ENCODE assay signal across 21 mouse cellular contexts in the genomic region with DNA sequence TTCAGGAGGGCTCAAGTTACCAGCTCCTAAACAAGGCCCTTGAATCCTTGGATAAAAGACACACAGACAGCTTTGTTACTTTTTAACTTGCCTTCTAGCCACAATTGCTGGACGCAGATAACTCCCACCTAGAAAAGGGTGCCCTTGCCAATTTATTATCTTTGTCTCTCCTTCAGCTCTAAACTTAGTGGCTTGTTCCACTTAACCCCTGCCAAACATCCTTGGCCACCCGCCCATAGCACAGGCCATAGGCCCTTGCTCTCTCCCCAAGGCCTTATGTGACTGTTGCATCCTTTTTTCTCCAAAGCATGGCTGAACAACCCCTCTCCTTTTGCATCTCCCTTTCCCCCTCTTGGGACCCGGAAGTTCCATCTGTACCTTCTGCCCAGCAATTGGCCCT.
DNase-seq lines count a peak whose midpoint lies in the region; ATAC-seq and TF ChIP-seq lines count a peak whose summit lies in the region.
"Had no signal": no experiment of that assay in that cellular context is flagged by ENCODE, and none has a peak within 500 bp of the region (broad histone marks: within the 10 kb centered on the region; RNA-seq: fewer than 3 reads in every experiment).

No protein-coding gene starts in this region.

- H3K4me3 ChIP-seq in kidney, embryonic 15.5 days (replicated peaks): no peak overlapping the region
- H3K4me3 ChIP-seq in testis, adult 2 months (ENCODE audit: control insufficient read depth, low read depth, low read length): no peak overlapping the region
- H3K4me3 ChIP-seq: embryonic facial prominence, embryonic 12.5 days; embryonic facial prominence, embryonic 15.5 days; heart, embryonic 13.5 days; hindbrain, embryonic 13.5 days had no signal

- no peaks in the 10 kb centered on the region for H3K27me3 ChIP-seq in kidney, embryonic 15.5 days
- H3K27me3 ChIP-seq in Patski: no peaks in the 10 kb centered on the region
- no peaks in the 10 kb centered on the region for H3K27me3 ChIP-seq in testis, adult 2 months (ENCODE audit: control insufficient read depth, insufficient read depth, low read length)
- H3K27me3 ChIP-seq: embryonic facial prominence, embryonic 12.5 days; embryonic facial prominence, embryonic 15.5 days; heart, embryonic 13.5 days; hindbrain, embryonic 13.5 days had no signal

- CTCF ChIA-PET in Patski (lab: Charles Lee): no interaction called here

- TF ChIP-seq CTCF in Patski (IDR thresholded peaks at IDR 0.05): no peak
- no peak for TF ChIP-seq CTCF in testis, adult 2 months (IDR thresholded peaks at IDR 0.05; ENCODE audit: control insufficient read depth, insufficient read depth, insufficient replicate concordance, low read depth, low read length)

- 51% methylated on average over 3 of the region's 3 CpGs for WGBS in kidney, embryonic 15.5 days

- POLR2A ChIA-PET in Patski (lab: Charles Lee): interaction anchor here (0.6 kb wide), 1 partner anchor 300 kb away, joined by 5 read pairs; no protein-coding TSS in a partner anchor

- no peak overlapping the region for H3K9ac ChIP-seq in kidney, embryonic 15.5 days
- H3K9ac ChIP-seq: embryonic facial prominence, embryonic 12.5 days; embryonic facial prominence, embryonic 15.5 days; forebrain, postnatal 0 days; heart, embryonic 13.5 days; hindbrain, embryonic 13.5 days had no signal

- H3K9me3 ChIP-seq in kidney, embryonic 15.5 days (replicated peaks): no peaks in the 10 kb centered on the region
- H3K9me3 ChIP-seq: embryonic facial prominence, embryonic 12.5 days; embryonic facial prominence, embryonic 15.5 days; heart, embryonic 13.5 days; hindbrain, embryonic 13.5 days had no signal

- no peaks in the 10 kb centered on the region for H3K36me3 ChIP-seq in kidney, embryonic 15.5 days
- H3K36me3 ChIP-seq in testis, adult 2 months (ENCODE audit: control insufficient read depth, insufficient read depth, low read length): no peaks in the 10 kb centered on the region
- H3K36me3 ChIP-seq: embryonic facial prominence, embryonic 12.5 days; embryonic facial prominence, embryonic 15.5 days; heart, embryonic 13.5 days; hindbrain, embryonic 13.5 days had no signal

- no peak overlapping the region for H3K27ac ChIP-seq in kidney, embryonic 15.5 days
- peak overlapping the region; percentile 36; the same call in 1 of the 2 replicates for H3K27ac ChIP-seq in testis, adult 2 months (ENCODE audit: control insufficient read depth, insufficient read depth, low read depth, low read length)
- H3K27ac ChIP-seq: embryonic facial prominence, embryonic 12.5 days; embryonic facial prominence, embryonic 15.5 days; heart, embryonic 13.5 days; hindbrain, embryonic 13.5 days had no signal

- H3K4me2 ChIP-seq in kidney, embryonic 15.5 days: no peak overlapping the region
- H3K4me2 ChIP-seq: embryonic facial prominence, embryonic 12.5 days; embryonic facial prominence, embryonic 15.5 days; heart, embryonic 13.5 days; hindbrain, embryonic 13.5 days had no signal

- in situ Hi-C loops in Patski (cut with MboI; ENCODE audit: low pct_unique_long_range_greater_than_20kb): no loop called here

- peak; percentile 6 for DNase-seq in adrenal gland, postnatal 14 days
- no peak for DNase-seq in adrenal gland, adult 18-20 months (ENCODE audit: low spot score in 2 of 2)
- no peak for DNase-seq in kidney, postnatal 25 days
- peak; percentile 19 for DNase-seq in Patski (ENCODE audit: low read depth, low spot score)
- DNase-seq in spleen, postnatal 10 days (ENCODE audit: low spot score in 2 of 2): no peak
- DNase-seq in left cerebral cortex, adult 8-10 months (ENCODE audit: low spot score in 2 of 2): no peak
- DNase-seq: adrenal gland, adult 2 months; adrenal gland, postnatal 25 days; cerebellum, adult 11-12 months; cerebellum, adult 9-10 months; cerebellum, postnatal 25 days; forebrain, postnatal 0 days; gastrocnemius, postnatal 25 days had no signal

- H3K4me1 ChIP-seq in kidney, embryonic 15.5 days: no peaks in the 10 kb centered on the region
- no peaks in the 10 kb centered on the region for H3K4me1 ChIP-seq in testis, adult 2 months (ENCODE audit: control insufficient read depth, insufficient read depth, low read length)
- H3K4me1 ChIP-seq: embryonic facial prominence, embryonic 12.5 days; embryonic facial prominence, embryonic 15.5 days; heart, embryonic 13.5 days; hindbrain, embryonic 13.5 days had no signal

- TF ChIP-seq POLR2A in testis, adult 2 months (IDR thresholded peaks at IDR 0.05; ENCODE audit: control insufficient read depth, low read depth, low read length): no peak

- ATAC-seq in kidney, embryonic 15.5 days (replicated peaks; ENCODE audit: low FRiP score): peak; percentile 15; the same call in 1 of the 2 replicates
- no peak for ATAC-seq in Patski
- ATAC-seq: forebrain, embryonic 14.5 days; forebrain, postnatal 0 days; hindbrain, embryonic 16.5 days had no signal

Comparison
In these comparisons a context has a peak if more than half of its experiments do, and no peak if none do; other contexts are left out.
1. DNase-seq: peak in adrenal gland, postnatal 14 days (single experiment) and Patski (single experiment); none in adrenal gland, adult 18-20 months (0 of 2), kidney, postnatal 25 days (0 of 2), spleen, postnatal 10 days (0 of 2) and left cerebral cortex, adult 8-10 months (0 of 2).